Mouse (Mus musculus): ENCODE measurements around the gene Scml4. TPM values are rescaled to one million over a fixed set of nuclear protein-coding genes. Genes with fewer than 3 reads are reported as not detected.
A peak's percentile ranks its signal among the peaks of the same experiment; 100 is the strongest.

Gene Scml4
- total RNA-seq, 4 experiments from 2014 or later = 4.6 to 7.4 (median 6.7) TPM

DNA sequence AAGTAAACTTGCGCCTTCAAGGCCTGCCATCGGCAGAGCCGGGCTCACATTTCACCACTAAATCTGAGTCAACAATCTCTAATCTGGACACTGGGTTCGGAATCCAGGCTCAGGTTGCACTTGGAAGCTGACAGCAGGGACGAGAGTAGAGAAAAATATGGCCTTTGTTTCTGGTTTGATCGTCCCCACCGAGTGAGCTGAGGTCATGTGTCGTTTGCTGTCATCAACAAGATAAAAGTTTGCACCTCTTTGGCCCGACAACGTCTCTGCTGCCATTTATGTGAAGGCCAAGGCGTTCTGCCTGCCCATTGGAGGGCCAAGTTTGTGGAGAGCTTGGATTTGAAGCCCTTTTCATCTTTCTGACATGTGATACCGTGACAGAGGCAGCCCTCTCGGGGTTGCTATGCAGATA is 135.3 kb downstream of the Scml4 start:
- DNase-seq = no peak

DNA sequence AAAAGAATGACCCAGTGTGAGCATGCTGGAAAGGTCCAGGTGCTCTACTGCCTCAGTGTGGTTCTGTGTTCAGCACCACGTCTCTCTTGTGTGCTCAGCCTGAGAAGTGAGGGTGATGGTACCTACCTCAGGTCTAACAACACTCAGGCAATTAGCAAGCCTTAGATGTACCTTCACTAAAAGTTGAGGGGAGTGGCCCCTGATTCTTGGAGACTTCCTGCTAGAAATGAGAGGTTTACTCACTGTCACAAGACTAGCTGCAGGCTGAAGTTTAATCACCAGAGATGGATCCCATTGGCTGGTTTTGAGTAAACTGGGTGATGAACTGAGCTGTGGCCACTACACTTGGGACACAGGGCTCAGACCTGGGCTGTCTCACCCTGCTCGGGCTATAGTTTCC is 137.1 kb downstream of the Scml4 start:
- DNase-seq = no peak

GRCm38 (mm10) chr10:42999324-42999723 is 139.2 kb downstream of the Scml4 start:
- no peak for DNase-seq

- no peak for DNase-seq
Observed at GRCm38 (mm10) chr10:43001433-43001832, 141.3 kb downstream of the Scml4 start.

DNA sequence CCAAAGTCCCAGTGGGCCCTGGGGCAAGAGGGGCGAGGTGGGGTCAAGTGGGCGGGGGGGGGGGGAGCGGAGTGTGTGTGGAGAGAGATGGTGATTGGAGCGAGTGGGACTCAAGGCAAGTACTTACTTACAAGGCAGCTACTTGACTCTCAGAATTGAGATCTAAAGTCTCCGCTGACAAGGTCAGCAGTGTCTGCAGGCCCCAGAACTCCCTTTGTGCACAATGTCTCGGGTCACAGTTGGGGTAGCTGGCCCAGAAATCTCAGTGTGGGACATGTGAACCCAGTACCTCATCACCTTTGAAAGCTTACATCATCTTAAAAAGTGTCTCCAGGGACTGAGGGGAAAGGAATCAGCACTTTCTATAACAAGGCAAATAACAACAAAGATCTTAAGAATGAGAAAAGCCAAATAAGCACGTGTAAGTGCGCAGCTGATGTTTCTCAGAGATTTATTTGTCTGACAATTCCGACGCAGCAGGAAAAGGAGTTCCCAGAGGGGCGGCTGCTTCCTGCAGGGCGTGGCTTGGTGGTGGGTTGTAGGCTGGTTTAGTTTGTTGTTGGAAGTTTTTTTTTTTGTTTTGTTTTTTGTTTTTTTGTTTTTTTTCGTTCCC is 142.0 kb downstream of the Scml4 start:
- DNase-seq = peak; percentile 36

- no peak for DNase-seq
Observed at GRCm38 (mm10) chr10:43002721-43003465, 142.7 kb downstream of the Scml4 start.

DNA sequence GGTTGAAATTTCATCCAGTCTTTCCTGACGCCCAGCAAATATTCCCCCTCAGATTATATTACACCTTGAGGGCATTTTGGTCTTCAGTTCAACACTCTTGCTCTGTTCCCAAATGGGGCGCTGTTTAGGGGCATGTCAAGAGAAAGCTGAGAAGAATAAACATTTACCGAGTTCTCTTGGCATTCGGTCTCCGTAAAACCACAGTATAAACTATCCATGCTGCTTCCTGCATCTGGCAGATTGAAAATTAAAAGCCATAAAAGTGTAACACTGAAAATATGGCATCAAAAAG is 143.2 kb downstream of the Scml4 start:
- no peak for DNase-seq

DNA sequence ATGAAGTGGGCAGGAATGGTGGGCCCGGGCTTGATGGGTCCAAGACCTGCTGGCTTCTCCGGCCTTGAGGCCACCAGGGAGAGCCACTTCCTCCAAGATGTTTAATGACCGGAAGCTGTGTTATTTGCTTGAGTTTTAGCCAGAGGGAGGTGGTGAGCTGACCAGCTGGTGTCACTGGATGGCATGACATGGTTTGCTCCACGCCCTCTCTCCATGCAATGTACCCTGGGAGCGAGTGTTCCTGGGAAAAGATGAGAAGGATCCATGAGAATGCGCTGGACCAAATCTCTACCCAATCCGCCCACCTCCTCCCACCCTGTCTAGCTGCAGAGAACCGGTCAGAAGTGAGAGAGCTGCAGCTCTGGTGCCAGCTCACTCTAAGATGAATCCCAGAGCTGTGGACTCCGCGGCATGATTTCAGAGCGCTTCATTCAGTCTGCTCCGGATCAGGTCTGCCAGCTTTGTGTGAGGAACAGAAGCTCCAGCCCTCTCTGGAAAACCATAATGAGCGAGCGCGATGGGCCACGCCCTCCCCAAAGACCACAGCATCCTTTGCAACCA is 144.1 kb downstream of the Scml4 start:
- no peak for DNase-seq

GRCm38 (mm10) chr10:43005031-43005430 is 144.9 kb downstream of the Scml4 start:
- DNase-seq = no peak

DNA sequence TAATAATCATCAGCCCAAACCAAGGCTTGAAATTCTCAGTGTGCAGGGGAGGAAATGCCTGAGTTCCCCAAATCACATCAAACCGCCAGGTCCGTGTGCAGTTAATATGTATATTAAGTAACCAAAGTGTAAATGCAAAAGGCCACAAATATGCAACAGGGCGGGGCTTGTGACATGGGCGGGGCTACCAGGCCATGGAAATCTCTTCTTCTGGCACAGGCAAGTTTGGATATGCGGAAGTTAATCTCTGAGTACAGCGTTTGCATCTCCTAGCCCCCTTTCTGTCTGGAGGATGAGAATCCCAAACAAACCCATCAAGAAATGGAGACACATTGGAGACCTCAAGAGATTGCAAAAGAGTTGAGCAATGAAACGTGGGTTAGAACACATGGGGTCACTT is 145.5 kb downstream of the Scml4 start:
- no peak for DNase-seq

DNA sequence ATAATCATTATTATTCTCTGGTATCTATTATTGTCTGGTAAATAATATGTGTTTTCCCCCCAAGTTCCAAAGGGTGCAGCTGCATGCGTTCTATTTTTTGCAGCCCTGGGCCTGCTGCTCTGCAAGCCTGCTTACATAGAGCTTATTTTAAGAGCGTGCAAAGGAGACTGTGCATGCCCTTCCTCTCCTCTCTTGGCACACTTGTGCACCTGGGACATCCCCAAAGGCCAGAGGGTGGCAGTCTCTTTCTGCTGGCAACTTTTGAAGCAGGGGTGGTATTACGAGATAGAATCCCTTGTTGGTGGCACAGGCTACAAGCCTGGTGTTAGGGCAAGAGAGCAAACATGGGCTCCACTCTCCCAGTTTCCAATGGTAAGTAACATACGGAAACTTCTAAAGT is 146.4 kb downstream of the Scml4 start:
- DNase-seq = no peak

DNA sequence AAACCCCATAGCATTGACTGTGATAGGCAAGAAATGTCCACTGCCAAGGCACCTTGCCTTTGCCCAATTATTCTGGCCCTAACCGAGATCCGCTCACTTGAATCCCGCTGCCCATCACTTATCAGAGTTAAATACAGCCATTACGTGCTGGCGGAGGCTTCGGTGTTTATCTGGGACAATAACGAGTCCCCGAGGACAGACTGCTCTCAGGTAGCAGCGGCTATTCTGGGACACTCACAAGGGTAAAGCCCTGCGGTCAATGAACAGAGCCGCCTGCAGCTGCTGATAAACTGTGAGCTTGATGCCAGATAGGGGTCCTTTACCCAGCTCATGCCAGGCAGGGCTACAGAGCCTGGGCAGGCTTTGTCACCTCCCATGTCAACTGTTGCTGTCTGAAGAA is 147.9 kb downstream of the Scml4 start:
- DNase-seq = no peak

Other genes with a start within 250 kb of the Scml4 start
- 10 to 100 TPM; 78.3 to 92.2 (median 84.0) TPM for gene Sec63, start 98.9 kb upstream of the Scml4 start, total RNA-seq (2022)

Measured in adrenal gland, adult 8-10 months (tissue).